Mouse (Mus musculus) skeletal muscle tissue, adult 2 months (tissue): ENCODE measurements around the gene Tle2.

ENCODE experiments used
- DNase-seq: peaks from one replicate; pipeline ENCODE4 v3.0.0-alpha.2; 2012; ENCODE audit warnings: low read depth, low spot score

Tle2 gene

DNA sequence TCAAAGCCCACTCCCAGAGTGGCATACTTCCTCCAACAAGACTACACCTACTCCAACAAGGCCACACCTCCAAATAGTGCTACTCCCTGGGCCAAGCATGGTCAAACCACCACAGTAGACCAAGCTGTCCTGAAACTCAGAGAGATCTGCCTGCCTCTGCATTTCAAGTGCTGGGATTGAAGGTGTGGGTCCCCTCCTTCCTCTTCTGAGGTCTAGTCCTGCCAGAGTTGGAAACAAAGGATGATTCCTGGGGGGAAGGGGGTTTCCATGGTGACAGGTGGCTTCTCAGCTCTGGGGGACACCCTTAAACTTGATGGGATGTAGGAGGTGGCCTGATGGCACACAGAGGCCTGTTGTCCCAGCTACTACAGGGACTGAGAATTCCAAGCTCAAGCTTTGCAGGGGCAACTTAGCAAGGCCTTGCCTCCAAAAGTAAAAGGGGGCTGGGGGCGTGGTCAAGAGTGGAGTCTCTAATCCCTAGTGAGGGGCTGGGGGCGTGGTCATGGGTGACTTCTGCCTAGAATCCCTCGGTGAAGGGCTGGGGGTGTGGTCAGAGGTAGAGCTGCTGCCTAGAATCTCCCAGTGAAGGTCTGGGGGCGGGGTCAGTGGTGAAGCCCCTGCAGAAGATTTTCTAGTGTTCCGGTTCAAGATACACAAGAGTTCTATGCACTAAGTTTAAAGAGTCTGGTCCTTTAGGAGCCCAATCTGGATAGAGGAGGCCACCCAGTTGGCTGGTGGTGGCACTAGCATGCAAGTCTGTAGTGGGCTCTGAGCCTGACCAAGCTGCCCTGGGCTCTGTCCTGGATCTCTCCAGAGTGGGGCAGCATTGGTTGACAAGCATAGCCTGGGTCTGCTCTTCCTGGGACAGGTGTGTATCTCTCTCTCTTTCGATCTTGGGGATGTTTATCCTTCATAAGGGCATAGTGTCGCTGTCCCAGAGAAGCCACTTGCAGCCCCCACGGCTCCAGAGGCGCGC, at the start of gene Tle2:
Gene Tle2 (plus strand): TSS at position 481 of the 976 bp plus-strand sequence.
- no peak for DNase-seq

DNA sequence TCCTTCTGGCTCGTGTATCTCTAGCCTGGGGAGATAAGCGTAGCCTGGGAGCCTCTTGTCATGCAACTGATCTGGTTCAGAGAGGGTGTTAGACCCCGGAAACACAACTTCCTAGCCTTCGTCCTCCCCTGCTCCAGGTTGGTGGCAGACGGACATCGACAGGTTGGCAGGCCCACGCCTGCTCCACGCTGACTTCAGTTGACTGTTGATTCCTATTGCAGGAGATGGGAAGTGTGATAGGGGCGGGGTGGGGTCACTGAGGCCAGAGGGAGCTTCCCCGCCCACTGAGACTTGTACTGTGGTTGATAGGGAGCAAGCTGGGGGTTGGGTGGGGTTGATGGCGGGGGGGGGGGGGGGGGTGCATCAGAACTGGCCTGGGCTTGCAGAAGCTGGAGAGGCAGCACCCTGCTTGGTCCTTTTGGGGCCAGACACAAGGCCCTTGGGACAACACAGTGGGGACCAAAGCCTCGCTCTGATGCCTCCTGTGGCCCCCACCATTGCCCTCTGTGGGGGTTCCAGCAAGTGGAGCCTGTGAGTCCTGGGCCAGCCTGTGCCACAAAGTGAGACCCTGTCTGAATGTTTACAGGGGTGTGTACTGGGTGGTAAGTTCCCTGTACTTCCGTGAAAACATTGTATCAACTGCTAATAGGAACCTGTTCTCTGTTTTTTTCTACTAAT, 49.2 kb upstream of the Tle2 start:
- DNase-seq, result no peak

GRCm38 (mm10) chr10:81526779-81527178, 47.6 kb upstream of the Tle2 start:
- peak; percentile 53 for DNase-seq

- DNase-seq, result no peak
These were observed 39.5 kb upstream of the Tle2 start for GRCm38 (mm10) chr10:81534826-81535225.

DNA sequence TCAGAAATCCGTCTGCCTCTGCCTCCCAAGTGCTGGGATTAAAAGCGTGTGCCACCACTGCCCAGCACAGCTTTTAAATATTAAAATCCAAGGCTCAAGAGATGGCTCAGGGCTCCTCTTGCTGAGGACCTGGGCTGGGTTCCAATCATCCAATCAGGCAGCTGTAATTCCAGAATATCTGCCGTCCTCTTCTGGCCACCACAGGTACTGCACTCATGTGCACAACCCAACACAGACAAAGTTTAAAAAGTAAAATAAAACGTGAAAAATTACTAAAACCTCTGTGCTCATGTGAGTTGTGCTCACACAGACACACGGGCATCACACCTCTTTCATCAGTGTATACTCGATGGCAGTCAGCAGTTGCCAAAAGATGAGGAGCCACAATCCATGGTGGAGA, 37.6 kb upstream of the Tle2 start:
- DNase-seq, result no peak

DNA sequence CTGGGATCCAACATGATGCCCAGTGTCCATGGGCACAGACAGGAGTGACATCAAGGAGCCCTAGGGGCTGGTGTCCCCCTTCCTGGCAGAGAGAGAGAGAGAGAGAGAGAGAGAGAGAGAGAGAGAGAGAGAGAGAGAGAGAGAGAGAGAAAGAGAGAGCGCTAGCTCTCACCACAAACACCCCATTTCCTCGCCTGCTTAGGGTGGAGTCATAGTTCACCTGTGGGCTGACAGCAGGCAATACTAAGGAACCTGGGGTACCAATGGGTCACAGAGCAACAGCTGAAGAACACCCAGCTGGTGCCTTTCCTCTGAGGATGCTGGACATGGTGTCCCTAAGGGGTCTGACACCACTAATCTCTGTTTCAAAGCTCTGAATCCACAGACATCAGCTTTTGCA, 36.9 kb upstream of the Tle2 start:
- no peak for DNase-seq

GRCm38 (mm10) chr10:81538321-81539048, 35.9 kb upstream of the Tle2 start:
- no peak for DNase-seq

- no peak for DNase-seq
These were observed 33.0 kb upstream of the Tle2 start for GRCm38 (mm10) chr10:81541363-81541762.

DNA sequence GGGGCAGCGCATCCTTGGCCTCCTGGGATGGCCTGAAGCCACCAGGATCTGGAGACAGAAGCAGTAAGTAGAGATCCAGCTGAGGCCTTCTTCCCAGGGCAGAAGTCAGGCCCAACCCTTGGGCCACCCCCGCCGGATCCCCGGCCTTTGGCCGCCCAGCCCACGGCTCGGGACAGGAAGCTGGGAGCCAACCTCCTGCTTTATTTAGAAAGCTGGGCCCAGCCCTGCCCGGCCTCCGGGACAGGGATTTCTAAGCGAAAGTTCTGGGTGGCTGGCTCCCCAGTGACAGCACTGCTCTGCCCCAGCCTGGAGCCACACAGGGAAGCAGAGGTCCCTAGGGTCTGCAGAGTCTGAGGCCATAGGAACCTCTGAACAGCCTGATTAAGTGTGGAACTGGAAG, 32.6 kb upstream of the Tle2 start:
- no peak for DNase-seq

- DNase-seq, result no peak
These were observed 31.5 kb upstream of the Tle2 start for GRCm38 (mm10) chr10:81542727-81543460.

- no peak for DNase-seq
These were observed 30.7 kb upstream of the Tle2 start for GRCm38 (mm10) chr10:81543633-81544032.

DNA sequence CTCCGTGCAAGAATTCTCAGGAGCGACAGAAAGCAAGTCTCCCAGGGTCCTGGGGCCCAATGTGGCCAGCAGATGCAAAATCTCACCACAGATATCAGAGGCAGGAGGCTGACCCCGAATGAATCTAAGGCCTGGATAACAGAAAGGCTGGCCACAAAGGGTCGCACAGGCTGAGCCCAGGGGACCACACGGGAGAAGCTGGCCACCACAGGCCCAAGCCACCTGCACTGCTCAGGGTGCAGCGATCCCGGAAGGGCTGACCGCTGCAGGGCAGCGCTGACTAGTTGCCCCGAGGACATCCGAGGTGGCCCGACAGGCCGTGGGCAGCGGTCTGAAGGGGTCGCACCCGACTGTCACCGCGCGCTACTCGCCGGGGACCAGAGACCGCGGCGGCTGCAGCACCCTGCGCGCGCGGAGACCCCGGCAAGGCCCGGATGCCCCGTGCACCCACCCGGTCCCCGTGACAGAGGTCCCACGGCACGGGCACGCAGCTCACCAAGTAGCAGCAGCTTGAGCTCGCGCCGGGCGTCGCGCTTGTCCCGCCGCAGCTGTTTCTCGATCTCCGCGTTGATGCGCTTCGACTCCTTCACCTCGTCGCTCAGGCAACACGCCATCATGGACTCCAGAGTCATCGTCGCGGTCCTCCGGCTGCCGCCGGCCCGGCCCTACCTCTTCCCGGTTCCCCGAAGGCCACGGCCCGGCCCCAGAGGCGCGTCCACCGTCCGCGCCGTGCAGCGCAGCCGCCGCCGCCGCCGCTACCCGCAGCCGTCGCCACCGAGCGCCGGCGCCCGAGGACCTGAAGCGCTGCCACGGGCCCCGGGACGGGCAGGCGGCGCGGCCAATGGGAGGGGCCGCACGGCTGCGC, 29.8 kb upstream of the Tle2 start:
- no peak for DNase-seq

- peak; percentile 99 for DNase-seq
These were observed 29.1 kb upstream of the Tle2 start, which contains the start of gene Gna11 for GRCm38 (mm10) chr10:81545161-81545747. TSS of gene Gna11 (minus strand) at chr10:81545190.

DNA sequence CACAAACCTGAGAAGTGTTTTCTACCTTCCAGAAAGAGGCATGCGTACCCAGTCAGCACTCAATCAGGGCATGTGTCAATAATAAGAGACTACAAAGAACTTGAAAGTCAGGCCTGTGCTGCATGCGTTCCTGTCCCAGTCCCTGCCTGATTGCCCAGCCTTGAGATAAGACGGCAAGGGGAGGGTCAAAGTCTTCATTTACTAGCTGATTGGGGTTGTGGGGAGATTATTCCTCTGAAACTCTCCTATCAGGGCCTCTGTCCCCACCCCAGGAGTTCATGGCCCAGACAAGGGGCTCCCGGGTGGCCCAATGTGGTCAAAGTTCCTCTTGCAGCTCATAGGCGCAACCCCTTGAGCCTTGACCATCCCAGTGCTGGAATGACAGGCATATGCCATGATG, 28.0 kb upstream of the Tle2 start:
- no peak for DNase-seq

DNA sequence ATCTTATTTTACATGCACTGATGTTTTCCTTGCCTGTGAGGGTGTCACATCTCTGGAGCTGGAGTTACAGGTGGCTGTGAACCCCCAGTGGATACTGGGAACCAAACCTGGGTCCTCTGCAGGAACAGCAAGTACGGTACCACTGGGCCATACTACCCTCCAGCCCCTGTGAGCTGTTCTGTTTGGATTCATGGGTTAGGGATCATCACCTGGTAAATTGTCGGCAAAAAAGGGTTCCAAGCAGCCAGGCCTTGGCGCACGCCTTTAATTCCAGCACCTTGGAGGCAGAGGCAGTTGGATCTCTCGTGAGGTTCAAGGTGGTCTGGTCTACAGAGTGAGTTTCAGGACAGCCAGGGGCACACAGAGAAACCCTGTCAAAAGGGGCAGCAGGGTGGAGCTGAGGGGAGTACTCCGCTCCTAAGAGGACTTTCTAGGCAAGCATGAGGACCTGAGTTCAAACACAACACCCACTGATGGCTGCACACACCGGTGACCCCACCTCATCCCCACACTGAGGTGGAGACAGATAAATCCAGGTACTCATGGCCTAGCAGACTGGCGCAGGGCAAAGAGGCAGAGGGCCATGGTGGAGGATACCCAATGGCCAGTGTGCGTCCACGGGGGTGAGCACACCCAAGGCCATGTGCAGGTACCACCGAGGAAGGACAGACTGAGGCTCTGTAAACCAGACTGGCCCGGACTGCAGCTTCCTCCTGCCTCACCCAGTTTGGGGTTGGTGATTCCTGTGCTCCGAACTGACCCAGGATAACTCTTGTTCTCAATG, 27.4 kb upstream of the Tle2 start:
- DNase-seq, result no peak

DNA sequence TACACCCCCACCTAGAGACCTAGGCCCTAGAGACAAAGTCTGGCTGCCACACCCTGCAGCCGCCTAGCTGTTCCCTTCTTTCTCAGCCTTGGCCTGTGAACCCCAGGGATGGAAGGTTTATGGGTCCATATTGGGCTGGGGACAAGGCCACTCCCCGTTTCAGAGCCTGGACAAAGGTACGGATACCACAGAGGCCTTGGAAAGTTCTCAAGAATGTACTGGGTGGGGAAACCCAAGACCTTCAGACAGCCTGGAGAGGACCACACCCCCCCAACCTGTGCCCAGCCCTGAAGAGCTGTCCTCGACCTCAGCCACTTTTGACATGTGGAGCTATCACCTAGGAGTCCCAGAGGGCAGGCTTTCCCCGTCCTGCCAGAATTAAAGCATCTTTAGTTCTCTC, 25.4 kb upstream of the Tle2 start:
- DNase-seq, result no peak

- no peak for DNase-seq
These were observed 24.1 kb upstream of the Tle2 start for GRCm38 (mm10) chr10:81550257-81550656.

DNA sequence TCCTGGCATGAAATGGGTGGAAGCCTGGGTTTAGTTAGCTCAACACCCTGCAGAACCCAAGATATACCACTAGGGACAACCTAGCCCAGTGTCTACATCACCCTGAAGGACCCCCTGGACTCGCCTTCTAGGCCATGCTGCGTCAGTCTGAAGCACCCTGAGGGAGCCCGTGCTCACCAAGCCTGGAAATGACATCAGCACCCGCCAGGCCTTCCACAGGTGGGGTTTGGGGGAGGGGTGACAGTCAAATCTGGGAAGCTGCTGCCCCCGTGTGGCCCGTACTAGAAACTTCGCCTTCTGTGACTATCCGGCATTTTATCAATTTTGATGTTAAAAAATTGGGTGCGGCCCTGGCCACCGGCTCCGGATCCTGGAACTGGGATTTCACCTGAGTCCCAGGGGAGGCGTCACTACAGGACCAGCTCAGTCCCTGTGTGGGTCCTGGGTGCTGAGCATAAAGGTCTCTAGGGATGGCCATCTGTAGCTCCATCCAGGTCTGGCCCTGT, 22.7 kb upstream of the Tle2 start:
- peak; percentile 92 for DNase-seq

DNA sequence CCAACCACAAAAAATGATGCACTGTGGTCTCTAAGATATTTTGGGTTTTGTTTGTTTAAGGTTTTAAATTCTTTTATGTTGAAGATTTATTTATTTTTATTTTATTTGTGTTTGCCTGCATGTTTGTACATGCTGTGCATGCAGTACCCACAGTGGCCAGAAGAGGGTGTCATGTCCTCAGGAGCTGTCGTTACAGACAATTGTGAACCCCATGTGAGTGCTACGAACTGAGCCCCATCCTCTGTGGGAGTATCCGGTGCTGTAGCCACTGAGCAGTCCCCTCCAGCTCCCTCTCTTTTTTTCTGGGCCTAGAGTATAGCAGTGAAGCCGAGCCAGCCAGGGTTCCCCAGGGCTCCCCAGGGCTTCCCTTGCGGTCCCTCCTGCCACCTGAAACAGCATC, 21.1 kb upstream of the Tle2 start:
- DNase-seq, result no peak
